Mouse (Mus musculus): Measurements from ENCODE around the gene Tjp2.

The Tjp2 gene

GRCm38 (mm10) chr19:24050514-24050913 lies 174.3 kb downstream of the Tjp2 start:
- DNase-seq, result no peak

- DNase-seq, result no peak
These were observed 175.5 kb downstream of the Tjp2 start for GRCm38 (mm10) chr19:24049329-24049728.

- DNase-seq, result no peak
These were observed 178.3 kb downstream of the Tjp2 start for GRCm38 (mm10) chr19:24046395-24046993.

Data from kidney, postnatal 25 days (tissue).